Comparison of ENCODE assay signal across 8 mouse cellular contexts in the genomic region with DNA sequence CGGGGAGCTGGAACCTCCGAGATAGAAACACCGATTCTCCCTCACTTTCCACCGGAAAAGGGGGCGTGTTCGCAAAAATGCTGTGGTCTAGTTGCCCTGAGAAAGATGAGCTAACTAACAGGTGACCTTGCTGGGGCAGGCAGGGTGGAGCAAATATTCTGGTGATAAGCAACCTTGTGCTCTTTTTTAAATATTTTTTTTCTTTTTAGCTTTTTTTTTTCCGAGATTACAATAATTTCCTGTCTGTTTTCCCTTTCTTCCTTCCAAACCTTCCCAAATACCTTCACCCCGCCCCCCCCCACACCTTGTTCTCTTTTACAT. TPM values are rescaled to one million over a fixed set of nuclear protein-coding genes. Genes with fewer than 3 reads are reported as not detected.
DNase-seq lines count a peak whose midpoint lies in the region; ATAC-seq and TF ChIP-seq lines count a peak whose summit lies in the region.

No protein-coding gene starts in this region.

- no peak for DNase-seq in heart, adult 8-10 months (ENCODE audit: low spot score)
- DNase-seq in MEL (ENCODE audit: low read depth, low spot score): no peak
- no peak for DNase-seq in midbrain, embryonic 10.5 days (ENCODE audit: low spot score)
- DNase-seq in retina, embryonic 14.5 days (ENCODE audit: low spot score): no peak
- no peak for DNase-seq in left cerebral cortex, adult 11 months (ENCODE audit: low spot score)
- DNase-seq in cerebellum, postnatal 10 days: no peak

- H3K79me2 ChIP-seq in MEL (ENCODE audit: control insufficient read depth, insufficient read depth, low read length, poor library complexity): peaks cover 12% of the 10 kb centered on the region

- 14% methylated on average over 8 of the region's 8 CpGs for WGBS in heart, embryonic 13.5 days
- 13% methylated on average over 8 of the region's 8 CpGs for WGBS in hindbrain, embryonic 12.5 days
- WGBS in midbrain, embryonic 10.5 days: 13% methylated on average over 8 of the region's 8 CpGs

- peak overlapping the region; percentile 72 for H3K4me3 ChIP-seq in heart, embryonic 13.5 days
- H3K4me3 ChIP-seq in MEL (ENCODE audit: control insufficient read depth in 1 of 2, insufficient read depth in 1 of 2, low read depth in 2 of 2, low read length in 2 of 2): peak overlapping the region; percentile 76 to 90
- H3K4me3 ChIP-seq in hindbrain, embryonic 12.5 days: peak overlapping the region; percentile 65
- peak overlapping the region; percentile 87 for H3K4me3 ChIP-seq in midbrain, embryonic 10.5 days

- peak overlapping the region; percentile 82 for H3K9ac ChIP-seq in heart, embryonic 13.5 days
- peak overlapping the region; percentile 59 for H3K9ac ChIP-seq in MEL (ENCODE audit: control insufficient read depth, low read depth, low read length, poor library complexity, severe bottlenecking)
- H3K9ac ChIP-seq in hindbrain, embryonic 12.5 days: no peak overlapping the region

- 0 out of 2 replicates have a peak, but pooled peaks have one; percentile 3 for ATAC-seq in heart, embryonic 13.5 days (ENCODE audit: extremely low read depth, insufficient number of reproducible peaks, low FRiP score, low TSS enrichment)
- ATAC-seq in hindbrain, embryonic 12.5 days (ENCODE audit: low FRiP score): peak; percentile 33

- no peak for TF ChIP-seq EP300 in MEL (IDR thresholded peaks at IDR 0.05; ENCODE audit: low read depth in 1 of 2, low read length in 2 of 2)

- no peak for TF ChIP-seq RAD21 in MEL (IDR thresholded peaks at IDR 0.05; ENCODE audit: low read depth, low read length)

- peak overlapping the region; percentile 99 for H3K4me2 ChIP-seq in heart, embryonic 13.5 days
- peak overlapping the region; percentile 99 for H3K4me2 ChIP-seq in hindbrain, embryonic 12.5 days (replicated peaks)

- no peak for TF ChIP-seq CTCF in MEL (IDR thresholded peaks at IDR 0.05 in 2 of 3, conservative IDR thresholded peaks at IDR 0.05 in 1 of 3; ENCODE audit: control insufficient read depth in 1 of 3, insufficient read depth in 1 of 3, low read depth in 2 of 3, low read length in 3 of 3, poor library complexity in 1 of 3, severe bottlenecking in 1 of 3)

- TF ChIP-seq POLR2A in MEL (IDR thresholded peaks at IDR 0.05; ENCODE audit: control insufficient read depth in 1 of 2, insufficient read depth in 1 of 2, low read depth in 1 of 2, low read length in 2 of 2, poor library complexity in 1 of 2): no peak

- peaks cover 12% of the 10 kb centered on the region for H3K4me1 ChIP-seq in heart, embryonic 13.5 days
- H3K4me1 ChIP-seq in MEL (ENCODE audit: control insufficient read depth in 1 of 2, insufficient read depth in 2 of 2, low read length in 2 of 2): peaks cover 6 to 11% of the 10 kb centered on the region in 2 experiments
- peaks cover 6% of the 10 kb centered on the region for H3K4me1 ChIP-seq in hindbrain, embryonic 12.5 days
- H3K4me1 ChIP-seq in midbrain, embryonic 10.5 days: peaks cover 10% of the 10 kb centered on the region

- no peaks in the 10 kb centered on the region for H3K9me3 ChIP-seq in heart, embryonic 13.5 days
- H3K9me3 ChIP-seq in MEL (replicated peaks; ENCODE audit: insufficient read depth, low read length): no peaks in the 10 kb centered on the region
- no peaks in the 10 kb centered on the region for H3K9me3 ChIP-seq in hindbrain, embryonic 12.5 days (replicated peaks)
- no peaks in the 10 kb centered on the region for H3K9me3 ChIP-seq in midbrain, embryonic 10.5 days (replicated peaks)

- H3K27me3 ChIP-seq in heart, embryonic 13.5 days (replicated peaks): peaks cover 22% of the 10 kb centered on the region
- no peaks in the 10 kb centered on the region for H3K27me3 ChIP-seq in MEL (ENCODE audit: control insufficient read depth in 1 of 2, insufficient read depth in 2 of 2, low read length in 2 of 2)
- H3K27me3 ChIP-seq in hindbrain, embryonic 12.5 days: peaks cover 25% of the 10 kb centered on the region
- H3K27me3 ChIP-seq in midbrain, embryonic 10.5 days (ENCODE audit: low read depth, poor library complexity, severe bottlenecking): peaks cover 25% of the 10 kb centered on the region

- no peak overlapping the region for H3K27ac ChIP-seq in heart, embryonic 13.5 days (replicated peaks)
- H3K27ac ChIP-seq in MEL (ENCODE audit: control insufficient read depth, low read depth, low read length): peak overlapping the region; percentile 59
- H3K27ac ChIP-seq in hindbrain, embryonic 12.5 days: no peak overlapping the region
- H3K27ac ChIP-seq in midbrain, embryonic 10.5 days (replicated peaks): peak overlapping the region; percentile 63; the same call in 1 of the 2 replicates

- H3K36me3 ChIP-seq in heart, embryonic 13.5 days: no peaks in the 10 kb centered on the region
- peaks cover 0 to 12% of the 10 kb centered on the region in 2 experiments; a peak in 2 of 4 replicates for H3K36me3 ChIP-seq in MEL (ENCODE audit: control insufficient read depth in 1 of 2, insufficient read depth in 2 of 2, low read length in 2 of 2)
- no peaks in the 10 kb centered on the region for H3K36me3 ChIP-seq in hindbrain, embryonic 12.5 days
- H3K36me3 ChIP-seq in midbrain, embryonic 10.5 days: no peaks in the 10 kb centered on the region

TF ChIP-seq in MEL, 35 proteins besides CTCF, POLR2A, EP300 and RAD21:
- no peak for TF ChIP-seq GATA1 (IDR thresholded peaks at IDR 0.05; ENCODE audit: low read depth, low read length)
- peak; percentile 50; the same call in 1 of the 2 replicates for TF ChIP-seq SIN3A (IDR thresholded peaks at IDR 0.05; ENCODE audit: low read length)
- peak; percentile 67 for TF ChIP-seq ETS1 (IDR thresholded peaks at IDR 0.05; ENCODE audit: low read depth, low read length)
- no peak for TF ChIP-seq TBP (IDR thresholded peaks at IDR 0.05; ENCODE audit: low read depth, low read length)
- no peak for TF ChIP-seq BHLHE40 (IDR thresholded peaks at IDR 0.05; ENCODE audit: borderline replicate concordance, low read depth, low read length)
- TF ChIP-seq ZNF384 (IDR thresholded peaks at IDR 0.05; ENCODE audit: low read depth, low read length): peak; percentile 82

RNA-seq across cellular contexts. Expression of gene Gch1, which starts 0.4 kb away (rescaled TPM):
- polyA plus RNA-seq in heart, embryonic 13.5 days (2015; fragmentation: Nextera tagmentation; extraction: Ambion mirVana): 5.4 and 5.5 TPM in 2 replicates
- 1 to 10 TPM; 5.5 to 6.8 (median 6.4) TPM for total RNA-seq in heart, adult 8-10 months (2022)
- total RNA-seq in MEL (2012; rRNA removed): 4.4 and 8.6 TPM in 2 replicates
- 1 to 10 TPM in 1 of 2 experiments, not detected in 1; 6.6 TPM for polyA plus RNA-seq in MEL (2012; ENCODE audit: insufficient read depth in 1 of 2, insufficient read length in 2 of 2, low read depth in 1 of 2, low replicate concordance in 2 of 2, missing spikeins in 1 of 2)
- polyA plus RNA-seq in hindbrain, embryonic 12.5 days (2016; fragmentation: Nextera tagmentation; extraction: Ambion mirVana): 3.2 and 3.8 TPM in 2 replicates
- 1.4 and 2.2 TPM in 2 replicates for polyA plus RNA-seq in midbrain, embryonic 10.5 days (2016; fragmentation: Nextera tagmentation; extraction: Ambion mirVana)

Comparison
In these comparisons a context has a peak if more than half of its experiments do, and no peak if none do; other contexts are left out.
1. H3K27ac ChIP-seq: peak in MEL (single experiment) and midbrain, embryonic 10.5 days (single experiment); none in heart, embryonic 13.5 days (single experiment) and hindbrain, embryonic 12.5 days (single experiment).
2. Peak in every context shown above with its lines, with median percentiles within 50 percentile points of each other: H3K4me3 ChIP-seq.